Mouse (Mus musculus): ENCODE measurements at regions not wholly inside any gene's neighbourhood (a gene's known extent, or its start where the extent isn't known, plus 50 kb on each side); places are given as distances from the start of the nearest gene placed in this dataset.
A peak's percentile ranks its signal among the peaks of the same experiment; 100 is the strongest.

DNA sequence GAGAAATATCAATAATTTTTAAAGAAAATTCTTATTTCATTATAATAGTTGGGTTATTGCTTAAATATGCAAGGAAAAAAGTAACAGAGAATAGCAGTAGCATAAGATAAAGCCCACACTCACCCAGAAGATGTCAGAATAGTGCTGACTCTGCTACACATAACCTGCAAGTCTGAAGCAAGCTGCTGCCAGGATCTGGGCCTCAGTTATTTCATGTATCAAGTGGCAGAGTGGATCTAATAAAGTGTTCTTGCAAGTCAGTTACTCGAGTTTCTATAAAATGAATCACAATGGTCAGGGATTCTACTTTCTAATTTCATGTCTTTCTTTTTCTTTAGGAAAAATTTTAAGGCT lies 466.2 kb downstream of the Klhl13 start:
- DNase-seq (ENCODE audit: low spot score) = no peak

DNA sequence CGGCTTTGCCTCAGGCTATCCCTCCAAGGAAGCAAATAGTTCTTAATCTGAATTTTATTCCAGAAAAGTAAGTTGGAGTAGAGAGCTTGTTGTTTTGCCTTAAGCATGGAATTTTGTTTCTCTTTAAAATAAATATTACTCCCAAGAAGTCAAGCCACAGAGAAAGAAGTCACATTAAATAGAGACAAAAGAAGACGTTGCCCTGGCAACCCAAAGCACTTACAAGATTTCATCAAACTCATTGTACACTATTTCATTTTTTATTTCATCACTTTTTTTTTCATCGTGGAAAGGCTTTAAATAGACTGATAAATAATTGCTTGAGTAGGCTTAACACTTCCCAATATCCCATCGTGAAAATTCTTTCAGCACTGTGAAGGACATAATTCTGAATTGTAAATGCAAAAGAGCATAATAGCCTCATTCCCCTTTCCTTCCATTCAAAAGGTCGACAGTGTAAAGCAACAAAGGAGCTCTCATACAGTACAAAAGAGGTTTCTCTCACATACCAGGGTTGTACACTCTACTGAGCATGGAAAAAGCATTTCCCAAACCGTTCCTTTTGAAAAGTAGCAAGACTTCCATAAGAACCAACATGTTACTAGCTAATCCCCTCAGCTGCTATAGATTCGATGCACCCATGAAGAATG lies 466.7 kb downstream of the Klhl13 start:
- DNase-seq (ENCODE audit: low spot score) = no peak

- no peak for DNase-seq (ENCODE audit: low spot score)
These were observed 495.1 kb downstream of the Klhl13 start for GRCm38 (mm10) chrX:22869791-22870190.

- no peak for DNase-seq (ENCODE audit: low spot score)
These were observed 515.1 kb downstream of the Klhl13 start for GRCm38 (mm10) chrX:22849522-22850495.

DNA sequence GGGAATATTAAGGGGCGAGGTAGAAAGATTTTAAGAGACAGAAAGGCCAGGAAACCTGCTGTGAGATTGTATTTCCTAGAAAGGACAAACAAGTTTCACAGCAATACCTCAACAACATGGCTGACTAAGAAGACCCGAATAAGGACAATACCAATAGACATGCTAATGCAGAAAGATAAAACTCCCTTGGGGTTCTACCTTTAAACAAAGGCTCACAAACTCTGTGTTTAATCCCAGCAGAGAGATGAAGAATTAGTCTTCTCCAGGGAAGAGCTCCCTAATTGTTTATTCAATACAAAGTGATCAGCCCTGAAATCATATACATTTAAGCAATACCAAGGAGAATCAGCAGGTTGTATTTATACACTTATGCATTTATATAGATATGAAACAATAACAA lies 516.1 kb downstream of the Klhl13 start:
- no peak for DNase-seq (ENCODE audit: low spot score)

- DNase-seq (ENCODE audit: low spot score) = no peak
These were observed 531.7 kb downstream of the Klhl13 start for GRCm38 (mm10) chrX:22833226-22833625.

GRCm38 (mm10) chrX:22805184-22805583 lies 559.7 kb downstream of the Klhl13 start:
- DNase-seq (ENCODE audit: low spot score) = no peak

DNA sequence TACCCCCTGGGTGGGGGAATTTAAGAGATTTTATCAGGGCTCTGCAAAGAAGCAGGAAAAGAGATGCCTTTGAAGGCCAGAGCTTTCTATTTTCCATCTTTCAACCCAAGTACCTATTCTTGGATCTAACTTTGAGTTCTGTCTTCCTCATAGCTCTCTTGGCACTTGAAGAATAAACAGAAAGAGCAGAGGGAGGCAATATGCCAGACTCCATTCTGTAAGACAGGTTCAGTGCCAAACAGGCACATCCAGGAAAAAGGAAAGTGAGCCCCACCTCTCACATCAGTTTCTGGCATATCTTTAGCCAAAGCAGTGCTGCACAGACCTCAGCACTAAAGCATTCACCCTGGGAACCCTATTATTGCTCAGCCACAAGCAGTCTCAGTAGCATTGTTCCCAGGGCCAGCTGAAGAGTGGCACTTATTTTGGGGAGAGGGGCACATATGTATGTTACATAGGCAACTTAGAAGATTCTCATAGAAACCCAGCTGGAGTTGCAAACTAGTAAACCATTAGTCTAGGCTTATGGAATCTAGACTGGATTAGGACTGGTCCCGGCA lies 594.8 kb downstream of the Klhl13 start:
- DNase-seq (ENCODE audit: low spot score) = no peak

DNA sequence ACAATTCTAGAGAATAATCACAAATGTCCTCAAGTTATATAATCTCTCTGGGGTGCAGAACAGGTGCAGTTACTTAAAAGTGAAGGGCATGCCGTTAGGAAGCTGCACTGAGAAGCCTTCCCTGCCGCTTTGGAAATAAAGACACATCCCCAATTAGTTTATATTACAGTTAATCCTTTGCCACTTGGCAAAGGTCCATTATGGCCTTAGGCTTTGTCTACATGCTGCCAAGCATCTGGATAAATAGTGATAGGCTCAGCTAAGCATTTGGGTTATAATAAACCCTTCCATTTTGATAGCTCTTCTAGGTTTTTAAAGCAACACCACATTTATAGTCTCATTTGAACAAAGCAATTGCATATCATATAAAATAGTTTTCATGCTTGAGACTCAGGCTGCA lies 625.6 kb downstream of the Klhl13 start:
- no peak for DNase-seq (ENCODE audit: low spot score)

DNA sequence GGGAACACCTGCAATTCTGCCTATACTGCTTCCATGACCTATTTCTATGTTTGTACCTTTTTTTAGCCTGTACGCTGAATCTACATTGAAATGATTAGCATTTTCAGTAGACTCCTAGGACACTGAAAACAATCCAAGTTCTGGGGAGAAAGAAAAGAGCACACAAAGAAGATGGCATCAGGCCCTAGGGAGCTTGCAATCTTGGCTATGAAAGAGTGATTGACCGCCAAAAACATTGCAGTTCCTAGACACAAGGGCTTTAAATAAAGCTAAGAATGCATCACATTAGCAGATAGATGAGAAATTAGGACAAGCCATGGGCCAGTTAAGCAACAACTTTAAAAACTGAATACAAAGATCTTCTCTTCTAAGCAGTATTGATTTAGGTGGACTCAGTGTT lies 666.7 kb downstream of the Klhl13 start:
- DNase-seq (ENCODE audit: low spot score) = peak; percentile 6

GRCm38 (mm10) chrX:22657722-22658342 lies 707.0 kb downstream of the Klhl13 start:
- no peak for DNase-seq (ENCODE audit: low spot score)

Measured in layer of hippocampus, adult 9-10 months (tissue).